Mouse (Mus musculus) megakaryocyte progenitor cell, adult 5-6 weeks (primary cell): ENCODE measurements at regions not wholly inside any gene's neighbourhood (a gene's known extent, or its start where the extent isn't known, plus 50 kb on each side); places are given as distances from the start of the nearest gene placed in this dataset.

Experiments used
- ATAC-seq: replicated peaks from 2 replicates; pipeline ENCODE4 v1.8.0; 2016; ENCODE audit warnings: mild to moderate bottlenecking, moderate TSS enrichment, inconsistent platforms; ENCODE audit not compliant: poor library complexity

DNA sequence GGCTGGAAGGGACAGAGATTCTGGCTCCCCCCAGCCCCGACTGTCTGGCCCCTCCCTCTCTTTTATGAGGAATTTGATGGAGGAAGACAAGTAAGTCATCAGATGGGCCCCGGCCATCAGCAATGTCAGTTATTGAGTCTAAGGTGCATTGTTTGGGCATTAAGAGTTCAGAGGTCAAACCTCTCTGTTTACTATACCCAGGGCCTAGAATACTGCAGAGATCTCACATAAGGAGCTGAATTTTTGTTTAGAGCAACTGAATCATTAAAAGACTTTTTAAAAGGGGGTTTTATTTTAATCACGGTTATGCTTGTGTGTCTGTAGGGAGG is 353.1 kb upstream of the Jarid2 start:
- ATAC-seq = no peak

DNA sequence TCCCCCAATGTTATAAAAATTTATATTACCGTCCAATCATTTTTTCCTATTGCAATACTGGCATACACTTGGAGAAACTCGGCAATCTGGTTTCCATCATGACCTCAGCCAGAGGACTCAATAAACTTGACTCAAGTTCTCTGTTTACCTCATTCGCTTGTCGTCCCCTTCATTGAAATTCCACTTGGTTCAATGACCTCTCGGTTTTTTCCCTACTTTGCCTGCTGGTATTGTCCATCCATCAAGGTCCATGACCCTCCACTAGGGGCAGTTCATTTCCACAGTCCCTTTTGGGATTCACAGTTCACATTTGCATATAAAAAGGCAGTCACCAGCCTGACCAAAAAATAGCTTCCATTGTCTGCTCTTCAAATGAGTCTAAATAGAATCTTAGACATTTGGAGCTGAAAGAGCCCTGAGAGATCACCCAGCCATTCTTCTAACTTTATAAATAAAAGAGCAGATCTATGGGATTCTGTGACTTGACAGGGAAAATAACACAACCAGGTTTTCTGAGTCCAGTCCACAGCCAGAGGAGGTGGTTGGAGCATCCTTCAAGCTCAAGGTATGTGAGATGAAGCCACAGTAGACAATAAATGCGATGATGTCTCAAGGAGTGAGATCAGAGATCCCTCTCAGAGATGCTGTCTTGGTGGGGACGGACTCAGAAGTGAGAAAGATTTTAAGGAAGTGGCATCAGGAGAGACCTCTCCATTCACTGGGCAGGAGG is 347.4 kb upstream of the Jarid2 start:
- ATAC-seq = no peak

DNA sequence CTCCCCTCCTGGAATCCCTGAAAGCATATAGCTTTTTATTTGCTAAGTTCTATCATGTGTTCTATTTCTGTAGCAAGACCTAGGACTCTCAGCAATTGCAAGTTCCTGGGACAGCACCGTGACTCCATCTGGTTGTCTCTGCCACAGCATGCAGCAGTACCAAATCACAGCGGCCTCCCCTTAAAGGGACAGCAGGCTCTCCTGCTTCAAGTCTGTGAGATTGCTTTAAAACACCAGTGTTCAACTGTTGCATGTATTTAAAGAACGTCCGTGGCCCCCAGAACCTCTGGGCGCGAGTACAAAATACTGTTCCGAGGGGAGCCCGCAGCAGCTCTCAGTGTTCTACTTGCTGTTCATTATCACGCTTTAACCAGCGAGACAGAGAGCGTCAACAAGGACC is 346.0 kb upstream of the Jarid2 start:
- no peak for ATAC-seq

DNA sequence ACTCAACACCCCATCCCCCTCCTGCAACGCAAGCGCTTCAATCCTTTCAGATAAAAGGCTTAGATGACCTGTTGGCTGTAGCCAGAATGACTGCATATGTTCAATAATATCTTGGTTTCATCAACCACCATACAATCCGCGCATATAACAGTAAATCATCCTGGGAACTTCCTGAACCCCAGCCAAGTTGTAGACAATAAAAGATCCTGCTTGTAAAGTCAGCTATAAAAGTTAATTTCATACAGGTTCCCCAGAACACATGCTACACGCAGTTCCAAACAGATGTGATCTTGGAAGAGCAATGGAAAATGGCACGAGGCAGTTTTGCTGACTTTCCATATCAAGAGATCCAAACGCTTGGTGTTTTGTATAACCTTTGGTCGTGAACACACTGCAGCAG is 342.5 kb upstream of the Jarid2 start:
- ATAC-seq = no peak

DNA sequence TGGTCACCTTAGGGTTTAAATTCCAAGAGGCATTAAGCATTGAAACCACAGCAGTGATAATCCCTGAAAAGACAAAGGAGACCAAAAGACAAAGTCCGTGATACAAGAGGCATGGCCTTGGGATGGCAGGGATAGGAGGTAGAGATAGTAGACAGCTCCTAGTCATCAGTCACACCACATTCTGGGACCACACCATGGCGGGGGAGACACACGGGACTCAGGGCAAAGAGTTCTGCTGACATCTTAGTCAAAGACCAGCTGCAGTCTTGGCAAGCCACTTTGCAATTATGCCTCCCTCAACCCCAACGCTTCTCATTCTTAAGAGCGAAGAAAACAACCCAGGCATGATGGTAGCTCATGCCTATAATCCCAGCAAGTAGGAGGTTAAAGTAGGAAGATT is 339.6 kb upstream of the Jarid2 start:
- ATAC-seq = no peak

DNA sequence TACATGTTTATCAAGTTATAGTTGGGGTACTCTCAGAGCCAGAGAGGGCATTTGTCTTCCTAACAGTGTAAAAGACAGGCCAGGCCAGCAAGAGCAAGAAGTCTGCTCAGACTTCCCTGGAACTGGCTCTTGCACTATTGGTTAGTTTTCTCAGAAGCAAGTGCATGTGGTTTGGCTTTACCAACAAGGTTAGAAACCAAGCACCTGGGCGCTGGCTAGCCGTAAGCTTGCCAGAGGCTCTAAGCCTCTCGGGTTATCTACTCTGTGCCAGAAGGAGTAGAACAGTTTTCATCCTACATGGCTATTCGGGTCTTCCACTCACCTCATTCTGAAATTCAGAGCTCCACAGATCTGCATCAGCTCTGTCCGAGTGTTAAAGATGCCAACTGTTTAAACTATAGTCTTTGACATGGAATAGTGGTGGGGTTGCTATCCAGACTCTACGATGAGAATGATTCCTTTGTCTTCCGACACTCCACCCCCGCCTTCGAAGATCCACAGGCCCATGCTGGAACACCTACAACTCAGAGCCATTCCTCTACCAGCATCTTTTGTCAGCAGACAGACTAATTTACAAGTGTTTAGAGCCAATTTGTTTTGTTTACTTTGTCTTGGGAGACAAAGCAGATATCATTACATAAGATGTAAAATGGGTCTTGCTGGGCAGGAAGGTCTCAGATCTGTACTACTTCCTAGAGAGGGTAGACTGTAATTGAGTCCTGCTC is 338.4 kb upstream of the Jarid2 start:
- ATAC-seq = no peak

DNA sequence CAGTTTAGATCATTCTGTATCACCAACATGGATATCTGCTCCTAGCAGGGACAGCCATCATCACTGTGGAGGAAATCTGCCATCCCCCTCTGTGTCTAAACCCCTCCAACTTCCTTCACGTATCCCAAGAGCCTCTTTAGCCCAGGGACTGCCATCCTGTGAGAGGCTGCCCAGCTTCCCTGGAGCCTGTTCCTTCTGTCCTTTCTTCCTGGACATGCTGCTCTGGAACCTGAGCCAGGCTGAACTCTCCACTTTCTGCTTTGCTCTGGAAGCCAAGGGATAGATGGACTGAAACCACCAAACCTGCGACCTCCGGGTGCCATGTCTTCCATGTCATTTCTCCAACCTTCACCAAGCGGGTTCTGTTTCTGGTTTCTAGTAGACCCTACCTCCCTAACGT is 335.3 kb upstream of the Jarid2 start:
- no peak for ATAC-seq

DNA sequence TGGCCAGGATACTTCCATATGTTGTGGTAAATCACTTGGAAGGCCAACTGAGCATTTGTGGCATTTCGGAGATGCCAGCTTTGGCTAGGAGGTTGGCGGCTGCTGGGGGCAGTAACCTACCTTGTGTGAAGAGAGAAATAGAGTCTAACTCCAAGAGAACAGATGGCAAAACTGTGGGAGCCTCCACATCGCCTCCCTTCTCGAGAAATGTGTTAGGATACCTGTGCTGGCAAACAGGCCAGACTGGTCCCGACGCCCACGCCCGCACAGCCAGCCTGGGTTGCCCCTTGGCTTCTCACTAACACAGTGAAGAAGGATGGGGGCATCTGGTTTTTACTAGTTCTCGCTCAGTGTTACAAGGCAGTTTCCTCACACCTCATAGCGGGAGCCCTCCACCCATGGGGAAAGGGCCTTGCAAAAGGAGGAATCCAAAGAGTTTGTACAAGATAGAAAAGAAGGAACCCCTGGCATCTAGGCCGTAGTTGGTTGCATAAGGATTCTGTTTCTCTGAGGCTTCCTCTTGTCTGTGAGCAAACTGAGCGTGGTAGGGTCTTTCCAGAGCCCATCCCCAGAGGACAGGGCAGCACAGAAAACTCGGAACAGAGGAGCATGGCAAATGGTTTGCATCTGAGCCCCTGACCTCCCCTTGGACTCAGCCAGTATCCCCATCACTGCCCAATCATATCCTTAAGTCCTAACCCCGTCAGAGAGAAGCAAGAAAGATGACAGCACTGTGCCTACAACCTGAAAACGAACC is 330.5 kb upstream of the Jarid2 start:
- ATAC-seq = peak; percentile 31

DNA sequence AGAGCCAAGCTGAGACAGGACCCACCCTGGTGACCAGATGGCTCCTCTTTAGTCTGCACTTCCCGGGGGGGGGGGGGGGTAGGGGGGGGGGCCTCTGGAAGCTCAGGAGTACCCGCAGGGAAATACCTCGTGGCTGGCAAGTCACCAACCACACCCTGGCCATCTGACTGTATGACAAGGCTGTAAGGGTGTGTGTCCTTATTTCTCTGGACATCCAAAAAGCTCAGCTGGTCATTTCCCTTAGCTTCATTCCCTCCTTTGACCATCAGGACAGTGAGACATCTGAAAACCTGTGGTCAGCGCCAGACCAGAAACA is 329.9 kb upstream of the Jarid2 start:
- no peak for ATAC-seq

DNA sequence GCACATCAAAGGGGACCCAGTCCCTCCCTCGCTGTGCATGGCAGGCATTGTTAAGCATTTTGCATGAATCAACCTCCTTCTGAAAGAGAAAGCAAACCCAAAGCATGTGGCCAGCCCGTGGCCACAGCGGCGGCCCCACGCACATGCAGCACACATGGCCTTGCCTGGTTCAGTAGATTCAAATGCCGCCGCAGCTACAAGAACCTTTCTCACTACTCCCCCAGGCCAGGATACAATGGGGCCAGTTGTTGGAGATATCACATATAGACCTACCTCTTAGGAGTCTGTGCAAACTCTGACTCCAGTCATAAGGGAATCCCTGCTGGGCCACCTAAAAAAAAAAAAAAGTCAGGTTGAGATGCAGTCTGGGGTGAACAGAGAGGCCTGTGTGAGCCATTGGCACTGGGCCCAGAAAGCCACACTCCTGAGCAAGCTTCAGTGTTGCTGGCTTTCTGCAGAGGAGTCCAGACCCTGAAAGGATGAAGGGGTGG is 329.4 kb upstream of the Jarid2 start:
- ATAC-seq = no peak

DNA sequence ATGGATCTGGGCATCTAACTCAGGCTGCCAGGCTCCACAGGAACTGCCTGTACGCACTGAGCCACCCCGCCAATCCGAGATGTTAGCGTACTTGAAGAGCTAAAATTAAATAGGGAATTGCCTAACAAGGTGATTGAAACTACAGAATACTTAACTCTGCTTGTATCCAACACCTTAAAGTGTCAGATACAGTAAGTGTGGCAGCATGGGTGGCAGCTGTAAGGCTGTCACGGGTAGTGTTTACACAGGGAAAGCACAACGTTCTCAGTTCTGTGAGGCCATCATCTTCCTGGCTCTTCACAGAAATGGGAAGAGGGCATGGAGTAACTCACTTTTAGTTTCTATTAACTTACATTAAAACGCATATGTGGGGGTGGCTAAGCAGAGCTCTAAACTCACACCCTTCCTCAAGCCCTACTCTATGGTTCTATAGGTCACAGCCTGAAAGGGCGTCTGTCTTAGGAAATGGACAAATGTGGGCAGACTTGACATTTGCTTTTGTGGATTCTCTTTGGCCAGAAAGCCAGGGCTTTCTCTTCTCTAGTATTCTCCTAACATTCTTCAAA is 325.2 kb upstream of the Jarid2 start:
- ATAC-seq = 0 out of 2 replicates have a peak, but pooled peaks have one; percentile 9

DNA sequence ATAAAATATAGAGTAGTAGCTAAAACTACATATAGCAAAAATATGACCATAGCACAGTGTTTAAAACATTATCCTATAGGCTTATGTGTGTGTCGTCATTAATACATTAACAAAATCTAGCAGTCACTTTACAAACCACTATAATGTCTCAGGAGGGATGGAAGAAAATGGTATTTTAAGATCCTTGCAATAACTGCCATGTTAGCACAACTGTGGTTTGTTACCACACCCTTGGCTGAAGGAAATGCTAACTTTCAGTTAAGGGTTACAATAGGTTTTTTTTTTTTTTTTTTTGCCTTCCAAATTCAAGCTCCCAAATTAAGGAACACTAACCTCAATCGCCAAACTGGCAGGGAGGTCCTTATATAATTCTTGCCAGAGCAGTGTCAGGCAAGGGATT is 322.0 kb upstream of the Jarid2 start:
- peak; percentile 48 for ATAC-seq

DNA sequence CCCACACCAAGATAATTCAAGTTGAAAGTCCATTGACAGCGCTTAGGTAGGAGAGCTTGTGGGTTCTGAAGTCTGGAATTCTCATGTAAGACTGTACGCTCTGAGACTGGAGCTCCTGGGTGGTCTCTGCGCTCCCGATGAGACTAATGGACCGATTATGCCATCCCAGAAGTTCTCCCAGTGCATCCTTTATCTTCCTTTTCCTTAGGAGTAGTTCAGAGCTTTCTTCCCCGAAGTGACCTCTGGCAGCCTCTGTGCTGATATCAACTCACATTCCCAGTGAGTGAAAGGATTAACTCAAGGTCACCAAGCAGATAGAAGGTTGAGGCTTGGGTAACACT is 320.7 kb upstream of the Jarid2 start:
- no peak for ATAC-seq

DNA sequence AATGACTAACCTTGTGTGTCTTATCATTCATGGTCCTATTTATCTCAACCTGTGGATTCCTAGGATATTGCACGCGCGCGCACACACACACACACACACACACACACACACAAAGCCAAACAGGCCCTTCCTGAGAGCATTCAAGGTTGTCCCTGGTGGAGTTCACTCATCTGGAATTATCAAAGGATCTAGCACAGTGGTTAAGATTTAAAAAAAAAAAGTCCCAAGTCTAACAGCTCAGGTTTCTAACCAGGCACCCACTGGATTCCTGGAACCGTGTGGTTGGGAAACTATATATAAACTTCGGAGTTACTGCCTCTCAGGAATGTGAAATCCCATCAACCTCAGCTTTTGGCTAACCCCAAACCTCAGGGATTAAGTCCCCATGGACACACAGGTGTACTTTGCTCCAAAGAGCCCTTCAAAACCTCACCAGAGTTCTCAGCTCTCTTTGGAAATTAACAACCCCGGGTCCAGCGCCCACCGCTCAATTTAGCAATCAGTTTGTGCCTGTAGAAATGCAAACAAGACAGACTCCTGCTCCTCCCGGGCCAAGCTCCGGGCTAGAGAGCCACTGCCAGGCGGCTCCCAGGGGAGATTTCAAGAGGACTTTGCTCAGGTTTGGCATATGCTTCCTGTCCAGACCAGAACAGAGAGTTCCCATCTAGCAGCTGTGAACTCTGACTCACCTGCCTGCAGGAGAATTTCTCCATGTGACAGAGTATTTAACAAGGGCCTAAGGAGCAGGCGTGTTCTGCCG is 320.1 kb upstream of the Jarid2 start:
- no peak for ATAC-seq

DNA sequence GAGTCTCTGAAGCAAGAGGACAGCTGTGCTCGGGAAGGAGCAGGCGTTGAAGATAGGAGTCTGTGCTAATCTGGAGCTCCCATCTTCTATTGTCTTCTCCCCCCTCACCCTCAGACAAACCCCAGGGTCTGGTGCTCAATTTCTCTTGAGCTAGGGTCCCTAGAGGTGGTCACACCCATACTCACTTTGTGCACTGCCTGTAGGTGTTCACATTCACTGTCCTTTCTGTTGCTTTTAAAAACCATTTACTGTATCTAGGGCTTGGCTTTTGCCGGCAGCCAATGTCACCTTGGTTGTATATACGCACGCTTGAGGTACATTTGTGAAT is 319.6 kb upstream of the Jarid2 start:
- no peak for ATAC-seq

DNA sequence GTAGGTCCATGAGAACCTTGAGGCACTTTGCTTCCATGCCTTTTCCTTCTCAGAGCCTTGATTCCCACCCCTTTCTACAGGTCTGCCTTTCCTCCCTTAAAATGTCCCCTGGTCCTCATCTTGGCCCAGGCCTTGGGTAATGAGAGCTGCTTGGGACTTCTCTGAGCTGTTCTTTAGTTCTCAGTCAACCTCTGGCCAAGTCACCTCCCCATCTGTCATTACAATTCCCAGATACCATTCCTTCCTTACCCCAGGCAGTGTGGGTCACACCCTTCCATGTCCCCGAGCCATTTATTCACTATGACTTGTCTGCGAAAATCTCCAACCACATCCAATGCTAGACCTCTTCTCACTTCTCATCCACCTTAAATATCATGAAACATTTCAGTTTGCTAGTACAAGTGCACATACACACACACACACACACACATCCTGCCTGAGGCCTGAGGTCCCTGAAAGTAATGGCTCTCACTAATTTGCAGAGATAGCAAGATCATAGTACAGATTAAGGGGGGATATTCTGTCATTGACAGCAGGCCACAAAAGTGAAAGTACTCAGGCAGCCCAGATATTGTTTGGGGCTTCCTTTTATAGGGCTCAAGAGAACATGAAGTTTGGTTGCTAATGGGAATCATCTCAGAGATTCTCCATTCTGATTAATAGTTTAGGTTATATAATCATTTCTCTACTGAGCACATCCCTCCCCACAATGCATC is 317.3 kb upstream of the Jarid2 start:
- ATAC-seq = no peak

DNA sequence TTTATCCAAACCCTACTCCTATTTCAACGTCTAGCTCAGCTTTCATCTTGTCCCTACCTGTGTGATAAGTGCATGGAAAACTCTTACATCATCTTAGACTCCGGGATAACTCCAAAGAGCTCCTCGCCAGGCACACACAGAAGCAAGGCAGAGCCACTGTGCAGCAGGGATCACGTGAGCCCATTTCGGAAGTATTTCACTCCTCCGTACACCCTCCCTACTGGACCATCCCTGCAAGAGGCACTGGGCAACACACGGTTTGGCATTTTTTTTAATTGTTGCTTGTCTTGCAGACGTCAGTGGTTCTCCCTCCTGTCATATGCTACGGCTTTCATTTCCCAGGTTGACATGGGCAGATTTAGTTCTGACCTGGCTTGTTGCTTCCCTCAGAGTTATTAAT is 316.0 kb upstream of the Jarid2 start:
- ATAC-seq = no peak

DNA sequence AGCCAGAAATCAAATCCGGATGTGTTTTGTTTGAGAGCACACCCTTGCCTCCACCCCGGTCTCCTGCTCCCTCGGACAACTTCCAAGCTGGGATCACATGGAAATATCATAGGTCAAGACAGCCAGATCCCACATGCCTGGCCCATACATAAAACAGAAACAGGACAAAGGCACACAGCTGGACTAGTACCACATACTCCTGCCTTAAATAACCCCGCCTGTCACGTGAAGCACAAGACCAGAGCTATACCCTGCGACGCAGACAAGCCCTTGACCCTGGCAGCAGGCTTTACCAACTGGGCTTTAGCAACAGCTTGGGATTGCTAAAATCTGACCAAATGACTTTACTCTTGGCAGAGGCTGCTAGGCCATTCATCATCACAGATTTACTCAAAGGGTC is 313.3 kb upstream of the Jarid2 start:
- no peak for ATAC-seq

DNA sequence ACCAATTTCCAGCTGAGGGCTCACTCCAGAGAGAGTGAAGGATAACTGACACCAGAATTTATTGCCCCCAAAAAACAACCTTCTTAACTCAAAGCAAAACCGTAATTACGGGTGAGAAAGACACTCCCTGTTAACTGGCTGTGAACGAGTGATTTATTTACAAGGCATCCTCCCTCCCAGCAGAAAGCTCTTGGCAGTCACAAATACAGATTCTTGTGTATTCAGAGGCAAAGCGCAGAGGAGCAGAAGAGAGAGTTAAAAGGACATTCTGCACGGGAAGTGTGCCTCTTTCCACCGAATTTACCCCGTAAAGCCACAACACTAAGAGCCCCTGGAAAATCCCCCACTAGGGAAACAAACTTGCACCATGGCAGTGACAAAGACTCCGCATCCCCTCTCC is 312.3 kb upstream of the Jarid2 start:
- ATAC-seq = no peak

DNA sequence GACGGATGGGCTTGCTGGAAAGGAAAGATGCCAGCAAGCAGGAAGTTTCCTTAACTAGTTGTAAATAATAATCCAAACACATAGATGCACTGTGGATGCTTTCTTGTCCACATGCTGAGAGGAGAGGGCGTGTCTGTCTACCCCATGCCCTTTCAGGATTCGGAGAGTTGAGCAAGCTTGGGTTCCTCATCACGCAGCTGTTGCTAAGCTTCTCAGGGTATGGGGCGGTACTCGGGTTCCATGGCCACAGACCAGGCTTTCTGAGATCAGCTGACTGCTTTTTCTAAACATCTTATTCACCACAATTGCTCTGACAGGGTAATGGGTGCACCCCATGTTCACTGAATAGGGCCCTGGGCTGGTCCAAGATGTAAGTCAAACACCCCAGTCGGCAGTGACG is 310.2 kb upstream of the Jarid2 start:
- ATAC-seq = peak; percentile 93
